Mouse (Mus musculus) hindbrain, embryonic 14.5 days (tissue): ENCODE data around the gene Fuca1. TPM values are rescaled to one million over a fixed set of nuclear protein-coding genes. Genes with fewer than 3 reads are reported as not detected.
A peak's percentile ranks its signal among the peaks of the same experiment; 100 is the strongest.
"Not testable (repeated sequence)": the region's sequence is repeated elsewhere in the genome, so short reads cannot be mapped to it uniquely, and the experiment has no call there.

Experiments
- ATAC-seq: fragments of 200-750 bp; cut with Nextera tagmentation; 2 replicates; pipeline ENCODE4 v1.8.0; 2017; ENCODE audit warnings: moderate number of reproducible peaks, mild to moderate bottlenecking, moderate TSS enrichment, moderate library complexity; ENCODE audit not compliant: low FRiP score
- DNase-seq: peaks from one replicate; pipeline ENCODE4 v3.0.0-alpha.2; 2015; ENCODE audit warnings: low spot score
- H3K27ac ChIP-seq: fragments of 300-500 bp; sonication (generic); 2 replicates; pipeline ENCODE4 v1.5.1; 2014; ENCODE audit warnings: mild to moderate bottlenecking, moderate library complexity
- H3K27me3 ChIP-seq: fragments of 300-500 bp; sonication (generic); 2 replicates; pipeline ENCODE4 v1.6.1; 2014; ENCODE audit warnings: mild to moderate bottlenecking, low read length, mixed read lengths; ENCODE audit not compliant: control insufficient read depth, insufficient read depth
- H3K36me3 ChIP-seq: fragments of 300-500 bp; sonication (generic); replicated peaks from 2 replicates; pipeline ENCODE4 v1.6.1; 2014; ENCODE audit not compliant: control insufficient read depth, insufficient read depth
- H3K4me1 ChIP-seq: fragments of 300-500 bp; sonication (generic); replicated peaks from 2 replicates; pipeline ENCODE4 v1.6.1; 2014; ENCODE audit warnings: antibody characterized with exemption, low read length, mixed read lengths; ENCODE audit not compliant: control insufficient read depth, insufficient read depth
- H3K4me2 ChIP-seq: fragments of 300-500 bp; sonication (generic); replicated peaks from 2 replicates; pipeline ENCODE4 v1.6.1; 2014; ENCODE audit warnings: mild to moderate bottlenecking, moderate library complexity
- H3K4me3 ChIP-seq: fragments of 300-500 bp; sonication (generic); replicated peaks from 2 replicates; pipeline ENCODE4 v1.5.1; 2014; ENCODE audit warnings: mild to moderate bottlenecking, low read length
- H3K9ac ChIP-seq: fragments of 300-500 bp; sonication (generic); 2 replicates; pipeline ENCODE4 v1.6.1; 2014
- H3K9me3 ChIP-seq: fragments of 300-500 bp; sonication (generic); 2 replicates; pipeline ENCODE4 v1.6.1; 2016; ENCODE audit warnings: low read length; ENCODE audit not compliant: control insufficient read depth
- WGBS: fragments of 180-500 bp; shearing (Covaris S2); extraction: QIAGEN DNeasy Blood & Tissue Kit; methylation state at CpG from one replicate; pipeline ENCODE4 v1.1.7; 2014; 5-methylcytosine and 5-hydroxymethylcytosine counted together
- polyA plus RNA-seq: library from polyadenylated mRNA; unstranded; fragments of >200 nt; fragmentation: Nextera tagmentation; extraction: Ambion mirVana; gene quantifications from 2 replicates; pipeline ENCODE4 v1.2.1, GENCODE M21; 2014

Fuca1 gene
- polyA plus RNA-seq, 1 experiment from 2014 or later, result 72.0 TPM

DNA sequence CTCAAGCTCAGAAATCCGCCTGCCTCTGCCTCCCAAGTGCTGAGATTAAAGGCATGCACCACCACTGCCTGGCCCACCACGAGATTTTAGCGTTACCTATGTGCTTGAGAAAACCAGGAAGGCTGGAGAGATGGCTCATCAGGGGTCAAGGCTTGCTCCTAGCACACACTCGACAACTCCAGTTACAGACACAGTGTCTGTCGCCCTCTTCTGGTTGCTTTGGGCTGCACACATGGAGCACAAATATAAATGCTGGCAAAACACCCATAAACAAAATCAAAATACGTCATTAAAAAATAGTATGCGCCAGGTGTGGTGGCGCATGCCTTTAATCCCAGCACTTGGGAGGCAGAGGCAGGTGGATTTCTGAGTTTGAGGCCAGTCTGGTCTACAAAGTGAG, 20.5 kb downstream of the Fuca1 start:
- H3K27ac ChIP-seq, H3K9ac ChIP-seq, H3K27me3 ChIP-seq, H3K4me1 ChIP-seq, DNase-seq, H3K4me2 ChIP-seq, ATAC-seq, H3K9me3 ChIP-seq, H3K4me3 ChIP-seq: not testable (repeated sequence)
- WGBS, result 82% methylated on average over 8 of the region's 8 CpGs
- H3K36me3 ChIP-seq, result peaks cover 43% of the 10 kb centered on the region

DNA sequence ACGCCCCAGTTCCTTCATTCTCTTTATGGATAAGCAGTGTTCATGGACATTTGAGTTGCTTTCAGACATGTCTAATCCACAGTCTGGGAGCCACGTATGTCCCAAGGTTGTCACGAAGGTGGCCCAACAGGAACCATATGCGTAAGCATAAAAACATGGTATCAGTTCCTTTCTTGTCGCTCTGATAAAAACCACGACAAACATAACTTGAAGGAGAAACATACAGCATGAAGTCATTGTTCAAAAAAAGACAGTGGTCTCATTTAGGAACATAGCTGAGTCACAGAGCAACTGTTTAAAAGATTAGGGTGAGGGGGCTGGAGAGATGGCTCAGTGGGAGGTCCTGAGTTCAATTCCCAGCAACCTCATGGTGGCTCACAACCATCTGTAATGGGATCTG, 21.7 kb downstream of the Fuca1 start:
- Histone ChIP-seq H3K36me3 (peaks cover 35% of the 10 kb centered on the region), H3K9ac (no peak overlapping the region), H3K4me1 (peaks cover 6% of the 10 kb centered on the region), H3K27ac (no peak overlapping the region), H3K4me3 (no peak overlapping the region), H3K27me3 (no peaks in the 10 kb centered on the region), H3K4me2 (no peak overlapping the region), H3K9me3 (no peaks in the 10 kb centered on the region)
- ATAC-seq (no peak), DNase-seq (no peak)
- 96% methylated on average over 6 of the region's 6 CpGs for WGBS

DNA sequence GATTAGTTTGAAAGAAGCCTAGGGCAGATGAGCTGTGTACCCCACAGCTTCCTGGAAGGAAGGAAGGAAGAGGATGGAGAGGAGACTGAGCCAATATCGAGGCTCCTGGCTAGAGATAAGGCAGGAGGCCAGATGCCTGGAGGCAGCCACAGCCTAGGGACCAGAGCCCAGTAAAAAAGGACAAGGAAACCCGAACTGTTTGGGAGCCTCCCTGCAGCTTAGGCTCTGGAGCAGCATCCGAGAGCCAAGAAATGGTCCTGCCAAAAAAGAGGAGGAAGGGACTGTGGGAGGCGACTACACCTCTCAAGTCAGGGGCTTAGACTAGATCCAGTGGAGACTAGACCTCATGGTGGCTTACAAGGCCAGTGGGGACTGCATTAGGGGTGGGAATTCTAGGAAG, 22.9 kb downstream of the Fuca1 start:
- H3K27me3 ChIP-seq, result no peaks in the 10 kb centered on the region
- ATAC-seq, result no peak
- peaks cover 25% of the 10 kb centered on the region for H3K36me3 ChIP-seq
- no peak overlapping the region for H3K27ac ChIP-seq
- no peak for DNase-seq
- no peaks in the 10 kb centered on the region for H3K9me3 ChIP-seq
- H3K9ac ChIP-seq, result no peak overlapping the region
- H3K4me3 ChIP-seq, result no peak overlapping the region
- no peak overlapping the region for H3K4me2 ChIP-seq
- H3K4me1 ChIP-seq, result peaks cover 8% of the 10 kb centered on the region
- 62% methylated on average over 4 of the region's 4 CpGs for WGBS

DNA sequence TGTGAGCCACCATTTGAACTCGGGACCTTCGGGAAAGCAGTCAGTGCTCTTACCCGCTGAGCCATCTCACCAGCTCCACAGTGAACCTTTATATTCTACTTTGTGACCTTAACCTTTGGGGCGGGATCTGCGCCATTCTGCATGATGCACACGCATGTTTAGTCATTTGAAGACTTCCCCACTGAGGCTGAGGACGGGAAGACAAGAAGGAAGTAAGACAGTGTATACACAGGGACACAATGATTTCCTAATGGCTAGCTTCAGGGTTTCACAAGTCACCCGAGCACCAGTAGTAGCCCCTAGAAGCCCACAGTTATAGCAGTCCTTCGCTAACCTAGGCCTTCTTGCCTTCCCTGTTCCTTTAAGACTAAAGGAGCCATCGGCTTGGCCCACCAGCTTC, 25.2 kb downstream of the Fuca1 start:
- H3K9me3 ChIP-seq, result no peaks in the 10 kb centered on the region
- H3K27ac ChIP-seq, result peak overlapping the region; percentile 60
- H3K4me3 ChIP-seq, result peak overlapping the region; percentile 68
- WGBS, result 79% methylated on average over 10 of the region's 10 CpGs
- peaks cover 15% of the 10 kb centered on the region; the same call in 1 of the 2 replicates for H3K36me3 ChIP-seq
- peak overlapping the region; percentile 48 for H3K9ac ChIP-seq
- H3K4me1 ChIP-seq, result peaks cover 12% of the 10 kb centered on the region
- DNase-seq (no peak), ATAC-seq (peak; percentile 10; the same call in 1 of the 2 replicates)
- H3K4me2 ChIP-seq, result peak overlapping the region; percentile 69
- H3K27me3 ChIP-seq, result no peaks in the 10 kb centered on the region

DNA sequence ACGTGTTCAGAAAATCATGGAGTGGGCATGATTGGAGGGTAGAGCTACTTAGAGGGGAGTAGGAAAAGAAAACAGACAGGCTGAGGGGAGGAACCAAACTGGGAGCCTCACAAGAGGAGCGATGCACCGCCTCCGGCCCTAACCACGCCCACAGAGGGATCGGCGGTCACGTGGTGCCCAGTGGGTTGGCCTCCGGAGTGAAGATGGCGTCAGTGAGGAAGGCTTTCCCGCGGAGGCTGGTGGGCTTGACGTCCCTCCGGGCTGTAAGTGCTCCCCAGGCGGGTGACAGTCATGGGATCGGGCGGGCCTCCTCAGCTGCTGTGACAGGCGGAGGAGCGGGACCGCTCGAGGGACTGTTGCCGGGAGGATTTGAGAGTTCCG, 25.7 kb downstream of the Fuca1 start, which contains the start of gene Hmgcl:
Hmgcl (plus strand) TSS at position 171 of the 381 bp plus-strand sequence.
- Histone ChIP-seq H3K4me3 (peak within 1 kb of the TSS; percentile 68), H3K4me2 (peak within 1 kb of the TSS; percentile 69), H3K27ac (peak within 1 kb of the TSS; percentile 76), H3K36me3 (peaks cover 15% of the 10 kb centered on the region), H3K9ac (peak within 1 kb of the TSS; percentile 78), H3K4me1 (peaks cover 12% of the 10 kb centered on the region), H3K27me3 (no peaks in the 10 kb centered on the region), H3K9me3 (no peaks in the 10 kb centered on the region)
- WGBS, result under 1% methylated on average over 23 of the region's 23 CpGs
- DNase-seq, result peak; percentile 92
- peak; percentile 92 for ATAC-seq

DNA sequence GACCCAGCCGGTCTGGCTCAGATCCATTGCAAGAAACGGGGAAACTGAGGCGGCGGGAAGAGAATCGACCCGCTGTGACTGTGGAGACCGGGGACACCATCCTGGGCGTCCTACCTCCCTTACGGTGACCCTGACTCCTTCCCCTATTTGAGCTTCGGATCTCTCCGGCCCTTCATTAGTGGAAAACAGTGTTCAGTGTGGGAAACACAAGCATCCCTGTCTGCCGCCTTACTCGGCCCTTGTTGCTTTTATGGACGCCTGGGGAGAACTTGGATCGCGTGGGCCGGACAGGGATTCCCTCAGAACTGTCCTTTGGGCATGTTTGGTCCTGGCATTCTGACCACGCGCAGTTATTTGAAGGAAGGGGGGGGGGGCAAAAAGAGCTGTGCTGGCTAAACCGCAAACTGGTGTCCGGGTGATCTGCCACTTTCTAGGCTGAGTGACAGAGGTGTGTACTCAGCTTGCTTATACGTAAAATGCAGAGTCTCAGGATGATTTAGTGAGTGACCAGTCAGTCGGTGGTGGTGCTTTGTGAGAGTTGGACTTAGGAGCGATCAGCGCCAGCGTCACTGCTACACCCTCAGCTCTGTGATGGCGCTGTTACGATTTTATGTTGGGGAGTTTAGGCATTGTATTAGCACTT, 26.2 kb downstream of the Fuca1 start:
- Histone ChIP-seq H3K27ac (peak overlapping the region; percentile 76), H3K9ac (peak overlapping the region; percentile 78), H3K4me1 (peaks cover 12% of the 10 kb centered on the region), H3K9me3 (no peaks in the 10 kb centered on the region), H3K4me3 (peak overlapping the region; percentile 68), H3K36me3 (peaks cover 14% of the 10 kb centered on the region; the same call in 1 of the 2 replicates), H3K4me2 (peak overlapping the region; percentile 69), H3K27me3 (no peaks in the 10 kb centered on the region)
- ATAC-seq (no peak; the same call in none of the 2 replicates), DNase-seq (peak; percentile 39)
- 1% methylated on average over 28 of the region's 28 CpGs for WGBS

DNA sequence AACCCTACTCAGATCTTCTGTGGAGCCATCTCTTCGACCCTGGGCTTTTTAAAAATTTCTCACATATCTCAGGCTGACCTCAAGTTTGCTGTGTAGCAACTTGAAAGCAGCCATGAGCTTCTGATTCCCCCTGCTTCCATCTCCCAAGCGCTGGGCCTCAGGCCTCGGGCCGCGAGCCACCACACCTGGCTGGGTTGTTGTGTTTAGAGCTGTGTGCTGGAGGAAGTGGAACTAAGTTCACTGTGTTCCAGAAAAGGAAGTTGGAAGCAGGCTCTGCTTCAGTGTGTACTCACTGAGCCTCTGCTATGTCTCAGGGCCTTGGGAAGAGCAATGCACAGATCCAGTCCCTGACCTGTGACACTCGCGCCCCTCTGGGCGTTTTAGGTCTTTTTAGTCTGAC, 27.6 kb downstream of the Fuca1 start:
- H3K36me3 ChIP-seq, result peaks cover 18% of the 10 kb centered on the region
- H3K4me2 ChIP-seq, result no peak overlapping the region
- H3K27me3 ChIP-seq, result no peaks in the 10 kb centered on the region
- no peak for DNase-seq
- no peaks in the 10 kb centered on the region for H3K9me3 ChIP-seq
- no peak for ATAC-seq
- no peak overlapping the region for H3K9ac ChIP-seq
- WGBS, result 97% methylated on average over 8 of the region's 8 CpGs
- peaks cover 12% of the 10 kb centered on the region for H3K4me1 ChIP-seq
- no peak overlapping the region for H3K4me3 ChIP-seq
- no peak overlapping the region for H3K27ac ChIP-seq

DNA sequence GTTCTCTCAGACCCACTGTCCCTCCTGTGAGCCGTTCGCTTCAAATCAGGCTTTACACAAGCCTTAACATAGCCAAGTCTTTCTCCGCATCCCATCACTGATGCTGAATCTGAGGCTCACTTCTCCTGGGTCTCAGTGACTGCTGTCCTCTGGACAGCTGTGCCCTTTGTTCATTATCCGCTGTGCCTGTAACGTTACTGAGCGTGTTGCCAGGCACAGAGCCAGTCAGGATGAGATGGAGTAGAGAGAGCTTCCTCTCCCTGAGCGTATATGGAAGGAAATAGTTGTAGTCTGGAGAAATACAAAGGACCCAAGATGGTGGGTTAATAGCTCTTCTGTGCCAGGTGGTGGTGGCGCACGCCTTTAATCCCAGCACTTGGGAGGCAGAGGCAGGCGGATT, 28.9 kb downstream of the Fuca1 start:
- Histone ChIP-seq H3K4me1 (peaks cover 12% of the 10 kb centered on the region), H3K27ac (no peak overlapping the region), H3K4me2 (no peak overlapping the region), H3K9ac (no peak overlapping the region), H3K4me3 (no peak overlapping the region), H3K9me3 (no peaks in the 10 kb centered on the region), H3K27me3 (no peaks in the 10 kb centered on the region), H3K36me3 (peaks cover 22% of the 10 kb centered on the region)
- ATAC-seq (no peak), DNase-seq (no peak)
- 83% methylated on average over 10 of the region's 10 CpGs for WGBS

DNA sequence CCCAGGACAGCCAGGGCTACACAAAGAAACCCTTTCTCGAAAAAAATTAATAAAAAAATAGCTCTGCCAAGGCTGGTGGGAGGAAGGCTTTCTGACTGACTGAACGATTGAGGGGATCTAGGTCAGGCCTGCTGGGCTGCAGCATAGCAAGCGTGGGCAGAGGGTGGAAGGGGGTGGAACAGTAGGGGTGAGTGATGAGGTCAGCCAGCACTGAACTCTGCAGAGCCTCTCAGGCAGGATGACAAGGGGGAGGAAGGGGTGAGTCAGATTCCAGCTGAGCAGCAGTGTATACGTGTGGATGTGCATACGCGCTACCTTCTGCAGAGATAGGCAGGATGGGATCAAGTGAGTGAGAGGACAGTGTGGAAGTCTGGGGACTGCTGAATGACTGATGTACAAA, 29.4 kb downstream of the Fuca1 start:
- H3K4me2 ChIP-seq, result no peak overlapping the region
- DNase-seq (no peak), ATAC-seq (no peak)
- H3K4me1 ChIP-seq, result peaks cover 12% of the 10 kb centered on the region
- no peaks in the 10 kb centered on the region for H3K27me3 ChIP-seq
- no peak overlapping the region for H3K9ac ChIP-seq
- H3K4me3 ChIP-seq, result no peak overlapping the region
- peaks cover 26% of the 10 kb centered on the region for H3K36me3 ChIP-seq
- H3K9me3 ChIP-seq, result no peaks in the 10 kb centered on the region
- H3K27ac ChIP-seq, result no peak overlapping the region
- WGBS, result 68% methylated on average over 6 of the region's 6 CpGs

DNA sequence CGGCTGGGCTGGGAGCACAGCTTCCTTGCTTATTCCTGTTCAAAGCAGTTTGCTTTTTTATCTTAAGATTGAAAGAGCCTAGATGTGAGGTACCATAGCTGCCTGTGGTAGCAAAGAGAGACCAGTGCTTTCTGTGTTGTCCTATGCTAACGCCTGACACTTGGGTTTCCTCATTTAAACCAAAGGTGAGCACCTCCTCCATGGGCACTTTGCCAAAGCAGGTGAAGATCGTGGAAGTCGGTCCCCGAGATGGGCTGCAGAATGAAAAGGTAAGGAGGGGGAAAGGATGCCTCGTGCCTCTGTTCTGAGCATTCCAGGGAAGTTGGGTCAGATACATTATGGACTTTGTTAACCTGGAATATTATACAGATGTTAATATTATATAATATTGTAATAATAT, 29.8 kb downstream of the Fuca1 start:
- H3K9ac ChIP-seq, result no peak overlapping the region
- H3K27ac ChIP-seq, result no peak overlapping the region
- no peak overlapping the region for H3K4me3 ChIP-seq
- H3K36me3 ChIP-seq, result peaks cover 31% of the 10 kb centered on the region
- H3K4me2 ChIP-seq, result no peak overlapping the region
- 89% methylated on average over 6 of the region's 6 CpGs for WGBS
- no peaks in the 10 kb centered on the region for H3K27me3 ChIP-seq
- H3K4me1 ChIP-seq, result peaks cover 12% of the 10 kb centered on the region
- H3K9me3 ChIP-seq, result no peaks in the 10 kb centered on the region
- DNase-seq (no peak), ATAC-seq (no peak)
